Mouse (Mus musculus) stomach, adult 2 months (tissue): ENCODE results near the gene Sema5b. TPM values are rescaled to one million over a fixed set of nuclear protein-coding genes. Genes with fewer than 3 reads are reported as not detected.

Source experiments
- polyA plus RNA-seq: library from polyadenylated mRNA; depleted of rRNA; stranded (reverse); fragments of >200 nt; gene quantifications from 2 replicates; pipeline ENCODE4 v1.2.3, GENCODE M21; 2012; rRNA removed

Gene Sema5b
- polyA plus RNA-seq, result 0.49 and 0.68 TPM in 2 replicates

GRCm38 (mm10) chr16:35541117-35541641 lies at the start of gene Sema5b:
Gene Sema5b, plus strand, starts transcription at chr16:35541145.

Other genes with a start within 250 kb of the Sema5b start
- gene Sec22a, start 177.2 kb upstream of the Sema5b start, polyA plus RNA-seq, result 2.7 TPM in 2 replicates
- gene Pdia5, start 50.3 kb upstream of the Sema5b start, polyA plus RNA-seq, result 3.8 and 4.1 TPM in 2 replicates
- gene Dirc2, start 228.2 kb downstream of the Sema5b start, polyA plus RNA-seq, result 5.8 and 7.4 TPM in 2 replicates
- gene Hspbap1, start 229.2 kb downstream of the Sema5b start, polyA plus RNA-seq, result 0.86 and 1.5 TPM in 2 replicates